Mouse (Mus musculus): ENCODE measurements at regions not wholly inside any gene's neighbourhood (a gene's known extent, or its start where the extent isn't known, plus 50 kb on each side); places are given as distances from the start of the nearest gene placed in this dataset.

- DNase-seq (ENCODE audit: low spot score), result no peak
Observed at GRCm38 (mm10) chr11:64230071-64230470, 150.8 kb upstream of the Cox10 start.

- DNase-seq (ENCODE audit: low spot score), result no peak
Observed at GRCm38 (mm10) chr11:64220888-64221287, 141.6 kb upstream of the Cox10 start.

- no peak for DNase-seq (ENCODE audit: low spot score)
Observed at GRCm38 (mm10) chr11:64217181-64217580, 137.9 kb upstream of the Cox10 start.

- DNase-seq (ENCODE audit: low spot score), result no peak
Observed at GRCm38 (mm10) chr11:64210916-64211315, 131.6 kb upstream of the Cox10 start.

- DNase-seq (ENCODE audit: low spot score), result peak; percentile 33
Observed at GRCm38 (mm10) chr11:64208306-64208705, 129.0 kb upstream of the Cox10 start.

- DNase-seq (ENCODE audit: low spot score), result no peak
Observed at GRCm38 (mm10) chr11:64207358-64207864, 128.1 kb upstream of the Cox10 start.

- no peak for DNase-seq (ENCODE audit: low spot score)
Observed at GRCm38 (mm10) chr11:64206155-64206554, 126.9 kb upstream of the Cox10 start.

GRCm38 (mm10) chr11:64205069-64205468 is 125.8 kb upstream of the Cox10 start:
- no peak for DNase-seq (ENCODE audit: low spot score)

- DNase-seq (ENCODE audit: low spot score), result no peak
Observed at GRCm38 (mm10) chr11:64204305-64204704, 125.0 kb upstream of the Cox10 start.

- no peak for DNase-seq (ENCODE audit: low spot score)
Observed at GRCm38 (mm10) chr11:64200874-64201273, 121.6 kb upstream of the Cox10 start.

- DNase-seq (ENCODE audit: low spot score), result no peak
Observed at GRCm38 (mm10) chr11:64195272-64195671, 116.0 kb upstream of the Cox10 start.

- DNase-seq (ENCODE audit: low spot score), result no peak
Observed at GRCm38 (mm10) chr11:64188701-64189100, 109.4 kb upstream of the Cox10 start.

GRCm38 (mm10) chr11:64187488-64188444 is 108.5 kb upstream of the Cox10 start:
- DNase-seq (ENCODE audit: low spot score), result no peak

- no peak for DNase-seq (ENCODE audit: low spot score)
Observed at GRCm38 (mm10) chr11:64187007-64187406, 107.7 kb upstream of the Cox10 start.

GRCm38 (mm10) chr11:64186590-64186989 is 107.3 kb upstream of the Cox10 start:
- DNase-seq (ENCODE audit: low spot score), result no peak

GRCm38 (mm10) chr11:64180036-64180435 is 100.8 kb upstream of the Cox10 start:
- DNase-seq (ENCODE audit: low spot score), result no peak

GRCm38 (mm10) chr11:64173421-64174062 is 94.3 kb upstream of the Cox10 start:
- no peak for DNase-seq (ENCODE audit: low spot score)

GRCm38 (mm10) chr11:64172926-64173325 is 93.7 kb upstream of the Cox10 start:
- no peak for DNase-seq (ENCODE audit: low spot score)

- DNase-seq (ENCODE audit: low spot score), result peak; percentile 12
Observed at GRCm38 (mm10) chr11:64168626-64169025, 89.4 kb upstream of the Cox10 start.

- DNase-seq (ENCODE audit: low spot score), result no peak
Observed at GRCm38 (mm10) chr11:64164796-64165195, 85.5 kb upstream of the Cox10 start.

GRCm38 (mm10) chr11:64158281-64158680 is 79.0 kb upstream of the Cox10 start:
- DNase-seq (ENCODE audit: low spot score), result no peak

GRCm38 (mm10) chr11:64156640-64157039 is 77.4 kb upstream of the Cox10 start:
- no peak for DNase-seq (ENCODE audit: low spot score)

- DNase-seq (ENCODE audit: low spot score), result no peak
Observed at GRCm38 (mm10) chr11:64139483-64139882, 60.2 kb upstream of the Cox10 start.
